Mouse (Mus musculus) CH12.LX (cell line): ENCODE results near the gene Rbck1. TPM values are rescaled to one million over a fixed set of nuclear protein-coding genes. Genes with fewer than 3 reads are reported as not detected.
"Not testable (repeated sequence)": the region's sequence is repeated elsewhere in the genome, so short reads cannot be mapped to it uniquely, and the experiment has no call there.

ENCODE experiments used
- DNase-seq: peaks from one replicate; pipeline ENCODE4 v3.0.0-alpha.2; 2013; ENCODE audit errors: extremely low read depth
- H3K27ac ChIP-seq: 2 replicates; pipeline ENCODE4 v1.5.1; 2012; ENCODE audit warnings: low read depth, mild to moderate bottlenecking, control low read depth, moderate library complexity; ENCODE audit not compliant: insufficient read depth
- H3K27me3 ChIP-seq: replicated peaks from 2 replicates; pipeline ENCODE3; 2012; ENCODE audit warnings: inconsistent platforms
- H3K36me3 ChIP-seq, 2 experiments: replicated peaks in 1 of 2; 2 replicates each; pipeline versions ENCODE3 to v1.6.1; 2012; ENCODE audit warnings: inconsistent platforms in 1 of 2, low read length in 1 of 2, mild to moderate bottlenecking in 1 of 2, mixed read lengths in 1 of 2, moderate library complexity in 1 of 2; ENCODE audit not compliant: control insufficient read depth in 1 of 2, insufficient read depth in 1 of 2
- H3K4me1 ChIP-seq, 2 experiments: 2 replicates each; pipeline ENCODE4 v1.6.1; 2012; ENCODE audit warnings: inconsistent platforms in 1 of 2, moderate library complexity in 1 of 2; ENCODE audit not compliant: insufficient read depth in 2 of 2, control insufficient read depth in 1 of 2
- H3K4me2 ChIP-seq: 2 replicates; pipeline ENCODE4 v1.6.1; 2012; ENCODE audit warnings: low read depth, mild to moderate bottlenecking, control low read depth; ENCODE audit not compliant: poor library complexity, insufficient read depth, severe bottlenecking
- H3K4me3 ChIP-seq, 3 experiments: fragments of 150-350 bp in 1 of 3; sonication (generic) in 1 of 3; replicated peaks in 1 of 3; 2 replicates each; pipeline versions ENCODE3 to v1.5.1; 2011 to 2012; ENCODE audit warnings: low read depth in 2 of 3, low read length in 2 of 3, mild to moderate bottlenecking in 2 of 3, moderate library complexity in 2 of 3, control low read depth in 1 of 3, improper control_type of control experiment in 1 of 3, inconsistent platforms in 1 of 3, mixed read lengths in 1 of 3; ENCODE audit not compliant: poor library complexity in 1 of 3
- H3K79me2 ChIP-seq: replicated peaks from 2 replicates; pipeline ENCODE4 v1.6.1; 2012; ENCODE audit warnings: mild to moderate bottlenecking, moderate library complexity; ENCODE audit not compliant: control insufficient read depth, poor library complexity, insufficient read depth, severe bottlenecking; ENCODE audit errors: extremely low read depth
- H3K9ac ChIP-seq: 2 replicates; pipeline ENCODE4 v1.6.1; 2012; ENCODE audit warnings: low read depth, mild to moderate bottlenecking, control low read depth, moderate library complexity; ENCODE audit not compliant: insufficient read depth
- H3K9me3 ChIP-seq: replicated peaks from 2 replicates; pipeline ENCODE3; 2012; ENCODE audit warnings: low read length, inconsistent platforms, mixed read lengths
- CHD1 ChIP-seq: IDR thresholded peaks from 2 replicates; pipeline ENCODE4 v1.6.1; 2012; ENCODE audit warnings: low read depth, low read length, improper control_type of control experiment, inconsistent platforms
- CTCF ChIP-seq, 2 experiments: IDR thresholded peaks in 1 of 2; conservative IDR thresholded peaks in 1 of 2; 2 replicates each; pipeline ENCODE4 v1.5.1; 2011 to 2012; ENCODE audit warnings: low read depth in 2 of 2, low read length in 2 of 2, improper control_type of control experiment in 1 of 2, inconsistent platforms in 1 of 2, mild to moderate bottlenecking in 1 of 2, moderate library complexity in 1 of 2
- E2F4 ChIP-seq: IDR thresholded peaks from 2 replicates; pipeline ENCODE4 v1.6.1; 2011; ENCODE audit warnings: low read depth, low read length, improper control_type of control experiment; ENCODE audit not compliant: insufficient replicate concordance
- ELF1 ChIP-seq: IDR thresholded peaks from 2 replicates; pipeline ENCODE4 v1.6.1; 2014; ENCODE audit warnings: low read depth, mild to moderate bottlenecking, inconsistent platforms, low read length, improper control_type of control experiment
- ETS1 ChIP-seq: conservative IDR thresholded peaks from 2 replicates; pipeline ENCODE4 v1.6.1; 2012; ENCODE audit warnings: low read depth, mild to moderate bottlenecking, inconsistent platforms, low read length, improper control_type of control experiment, moderate library complexity
- GABPA ChIP-seq: IDR thresholded peaks from 2 replicates; pipeline ENCODE4 v1.6.1; 2012; ENCODE audit warnings: low read depth, low read length, improper control_type of control experiment, inconsistent platforms; ENCODE audit not compliant: insufficient replicate concordance
- IRF4 ChIP-seq: IDR thresholded peaks from 2 replicates; pipeline ENCODE4 v1.6.1; 2014; ENCODE audit warnings: low read depth, mild to moderate bottlenecking, inconsistent platforms, low read length, improper control_type of control experiment
- MAFK ChIP-seq: IDR thresholded peaks from 2 replicates; pipeline ENCODE4 v1.6.1; 2011; ENCODE audit warnings: low read length, improper control_type of control experiment; ENCODE audit not compliant: insufficient replicate concordance
- MAX ChIP-seq: IDR thresholded peaks from 2 replicates; pipeline ENCODE4 v1.6.1; 2011; ENCODE audit warnings: low read length, improper control_type of control experiment
- MEF2A ChIP-seq: IDR thresholded peaks from 2 replicates; pipeline ENCODE4 v1.6.1; 2014; ENCODE audit warnings: low read depth, mild to moderate bottlenecking, inconsistent platforms, low read length, improper control_type of control experiment, borderline replicate concordance
- MXI1 ChIP-seq: IDR thresholded peaks from 2 replicates; pipeline ENCODE4 v1.6.1; 2011; ENCODE audit warnings: mild to moderate bottlenecking, low read depth, low read length, improper control_type of control experiment
- POLR2A ChIP-seq: IDR thresholded peaks from 2 replicates; pipeline ENCODE4 v1.6.1; 2011; ENCODE audit warnings: low read depth, mild to moderate bottlenecking, improper control_type of control experiment, low read length
- POLR2AphosphoS2 ChIP-seq: IDR thresholded peaks from 2 replicates; pipeline ENCODE4 v1.6.1; 2011; ENCODE audit warnings: low read depth, low read length, improper control_type of control experiment
- RAD21 ChIP-seq: IDR thresholded peaks from 2 replicates; pipeline ENCODE4 v1.6.1; 2011; ENCODE audit warnings: low read depth, mild to moderate bottlenecking, low read length, improper control_type of control experiment, moderate library complexity
- TCF12 ChIP-seq: IDR thresholded peaks from 2 replicates; pipeline ENCODE4 v1.6.1; 2014; ENCODE audit warnings: low read depth, mild to moderate bottlenecking, inconsistent platforms, low read length, improper control_type of control experiment
- USF1 ChIP-seq: IDR thresholded peaks from 2 replicates; pipeline ENCODE4 v1.6.1; 2014; ENCODE audit warnings: low read depth, mild to moderate bottlenecking, inconsistent platforms, low read length, improper control_type of control experiment
- ZNF384 ChIP-seq: IDR thresholded peaks from 2 replicates; pipeline ENCODE4 v1.6.1; 2012; ENCODE audit warnings: low read depth, low read length, improper control_type of control experiment, inconsistent platforms
- dilution Hi-C: fragments of 300-500 bp; cut with MboI; formaldehyde crosslinking; loops from 2 replicates; pipeline ENCODE4 v1.14.3; 2020; ENCODE audit warnings: low sequenced_read_pairs; ENCODE audit not compliant: extremely low pct_unique_long_range_greater_than_20kb, extremely low pct_ligation_motif_present
- in situ Hi-C: fragments of 300-500 bp; cut with MboI; formaldehyde crosslinking; loops from 3 replicates; pipeline ENCODE4 v1.14.3; 2019; ENCODE audit warnings: low sequenced_read_pairs, low pct_ligation_motif_present, low pct_unique_long_range_greater_than_20kb, mixed read lengths
- polyA plus RNA-seq: library from polyadenylated mRNA; unstranded; fragments of >175 nt; gene quantifications from 2 replicates; pipeline ENCODE4 v1.2.1, GENCODE M21; 2012; ENCODE audit warnings: low read depth; ENCODE audit not compliant: insufficient read length
- total RNA-seq, 2 experiments: library from RNA; depleted of rRNA; stranded (reverse); fragments of 300-350 nt in 1 of 2; fragments of >200 nt in 1 of 2; gene quantifications; 2 replicates each; pipeline ENCODE4 v1.2.3; 2012 to 2014

The Rbck1 gene
- total and polyA plus RNA-seq, 3 experiments, result 109 to 143 (median 134) TPM

DNA sequence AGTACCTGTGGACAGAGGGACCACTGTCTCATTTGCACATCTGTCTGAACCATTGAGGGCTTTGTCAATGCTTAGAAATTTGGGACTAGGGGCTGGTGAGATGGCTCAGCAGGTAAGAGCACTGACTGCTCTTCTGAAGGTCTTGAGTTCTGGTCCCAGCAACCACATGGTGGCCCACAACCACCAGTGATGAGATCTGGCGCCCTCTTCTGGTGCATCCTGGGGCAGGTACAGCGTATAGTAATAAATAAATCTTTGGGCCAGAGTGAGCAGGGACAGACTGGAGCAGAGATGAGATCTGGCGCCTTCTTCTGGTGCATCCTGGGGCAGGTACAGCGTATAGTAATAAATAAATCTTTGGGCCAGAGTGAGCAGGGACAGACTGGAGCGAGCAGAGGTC is 26.5 kb upstream of the Rbck1 start:
- dilution Hi-C loops, result not testable (repeated sequence)

DNA sequence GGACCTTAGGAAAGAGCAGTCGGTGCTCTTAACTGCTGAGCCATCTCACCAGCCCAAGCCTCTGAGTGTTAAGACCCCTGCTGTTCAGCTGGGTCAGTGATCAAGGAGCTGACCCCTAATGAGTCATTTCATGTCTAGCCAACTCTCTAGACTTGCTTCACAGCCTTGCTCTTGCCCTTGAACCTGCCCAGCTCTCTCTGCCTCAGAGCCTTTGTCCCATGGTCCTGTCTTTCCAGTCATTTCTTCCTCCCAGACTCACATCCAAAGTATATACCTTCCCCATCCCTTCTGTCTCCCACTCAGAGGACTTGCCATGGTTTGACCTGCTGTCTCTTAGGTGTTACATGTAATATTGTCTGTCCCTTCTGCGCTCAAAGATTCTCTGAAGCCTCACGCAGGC is 24.8 kb upstream of the Rbck1 start:
- Histone ChIP-seq H3K9me3 (peaks cover 3% of the 10 kb centered on the region), H3K36me3 (no peaks in the 10 kb centered on the region), H3K4me1 (peaks cover 8 to 10% of the 10 kb centered on the region in 2 experiments; a peak in 3 of 4 replicates), H3K79me2 (no peaks in the 10 kb centered on the region), H3K27ac (no peak overlapping the region), H3K9ac (no peak overlapping the region)
- DNase-seq, result no peak
- dilution Hi-C loops, result no loop called here
- in situ Hi-C loops, result no loop called here
- TF ChIP-seq E2F4 (no peak), IRF4 (no peak), CHD1 (no peak), MEF2A (no peak), MAFK (no peak), POLR2AphosphoS2 (no peak), RAD21 (no peak), GABPA (no peak), MAX (no peak), ELF1 (no peak), TCF12 (no peak)
- TF ChIP-seq, all 38 proteins: peak for 0
- Histone ChIP-seq H3K4me2 (no peak overlapping the region), H3K4me3 (no peak overlapping the region), H3K27me3 (peaks cover 30% of the 10 kb centered on the region)

More for the DNA sequence above, 26.5 kb upstream of the Rbck1 start:
- H3K27me3 ChIP-seq, result peaks cover 30% of the 10 kb centered on the region
- H3K27ac ChIP-seq, in situ Hi-C loops, DNase-seq, H3K79me2 ChIP-seq, H3K9ac ChIP-seq, H3K36me3 ChIP-seq, H3K9me3 ChIP-seq, H3K4me3 ChIP-seq, H3K4me2 ChIP-seq: not testable (repeated sequence)
- peak in 1 of 2 experiments; percentile 45; a peak in 2 of 4 replicates for TF ChIP-seq CTCF (conservative IDR thresholded peaks at IDR 0.05 in 1 of 2, IDR thresholded peaks at IDR 0.05 in 1 of 2; ENCODE audit: low read depth in 2 of 2, low read length in 2 of 2)
- H3K4me1 ChIP-seq, result peaks cover 15% of the 10 kb centered on the region in 2 experiments

DNA sequence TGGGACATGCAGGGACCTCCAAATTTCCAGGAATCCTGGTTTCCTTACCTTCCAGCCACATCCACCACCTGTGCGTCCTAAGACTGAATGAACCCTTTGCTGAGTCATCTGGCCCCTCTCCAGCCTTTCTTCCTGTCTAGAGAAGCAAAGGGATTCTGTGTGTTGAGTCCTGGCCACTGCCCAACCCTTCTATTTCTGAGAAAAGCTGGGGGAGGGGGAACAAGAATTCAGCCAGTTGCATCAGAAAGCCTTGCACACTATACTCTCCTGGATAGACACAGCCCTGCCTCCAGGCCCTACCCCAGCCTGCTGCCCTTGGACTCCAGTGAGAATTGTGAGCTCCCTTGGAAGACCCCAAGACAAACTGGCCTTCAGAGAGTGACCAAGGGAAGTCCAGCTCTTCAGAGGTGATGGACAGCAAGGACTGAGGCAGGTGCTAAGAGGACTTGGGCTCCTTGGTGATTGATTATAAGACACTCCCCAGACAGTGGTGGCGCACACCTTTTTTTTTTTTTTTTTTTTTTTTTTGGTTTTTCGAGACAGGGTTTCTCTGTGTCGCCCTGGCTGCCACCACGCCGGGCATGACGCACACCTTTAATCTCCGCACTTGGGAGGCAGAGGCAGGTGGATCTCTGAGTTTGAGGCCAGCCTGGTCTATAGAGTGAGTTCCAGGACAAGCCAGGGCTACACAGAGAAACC is 17.5 kb upstream of the Rbck1 start:
- in situ Hi-C loops (no loop called here), dilution Hi-C loops (no loop called here)
- Histone ChIP-seq H3K36me3 (no peaks in the 10 kb centered on the region), H3K4me3 (no peak overlapping the region), H3K79me2 (no peaks in the 10 kb centered on the region), H3K9me3 (no peaks in the 10 kb centered on the region), H3K4me2 (no peak overlapping the region; the same call in 1 of the 2 replicates), H3K27me3 (peaks cover 2% of the 10 kb centered on the region), H3K27ac (peak overlapping the region; percentile 55; the same call in 1 of the 2 replicates), H3K4me1 (peaks cover 8 to 16% of the 10 kb centered on the region in 2 experiments), H3K9ac (peak overlapping the region; percentile 55; the same call in 1 of the 2 replicates)
- no peak for DNase-seq
- TF ChIP-seq ZNF384 (peak; percentile 69; the same call in 1 of the 2 replicates), POLR2A (no peak), USF1 (no peak), ETS1 (no peak), MXI1 (no peak)
